Mouse (Mus musculus): ENCODE measurements around the gene Nmral1. TPM values are rescaled to one million over a fixed set of nuclear protein-coding genes. Genes with fewer than 3 reads are reported as not detected.

Nmral1 gene
- polyA plus RNA-seq, 2 experiments: 70.9 to 71.5 TPM

GRCm38 (mm10) chr16:4726528-4727128 is 7.5 kb upstream of the Nmral1 start:
- Histone ChIP-seq H3K4me2 (replicated peaks; ENCODE audit: low read depth, low read length, severe bottlenecking) (peak overlapping the region; percentile 79), H3K4me1 (ENCODE audit: control insufficient read depth, insufficient read depth, low read length) (peaks cover 10% of the 10 kb centered on the region; the same call in 1 of the 2 replicates), H3K27ac (replicated peaks; ENCODE audit: low read depth, low read length) (peak overlapping the region; percentile 77), H3K9me3 (ENCODE audit: control insufficient read depth, low read length) (no peaks in the 10 kb centered on the region), H3K9ac (ENCODE audit: low read depth, low read length, severe bottlenecking) (peak overlapping the region; percentile 91), H3K36me3 (ENCODE audit: control insufficient read depth, insufficient read depth, low read length) (no peaks in the 10 kb centered on the region), H3K27me3 (ENCODE audit: control insufficient read depth, insufficient read depth, low read length) (no peaks in the 10 kb centered on the region), H3K4me3 (replicated peaks; ENCODE audit: low read length) (peak overlapping the region; percentile 97)
- WGBS: under 1% methylated on average over 39 of the region's 40 CpGs
- ATAC-seq (ENCODE audit: low FRiP score, low read depth) (peak; percentile 83), DNase-seq (ENCODE audit: low spot score) (peak; percentile 10)
- no peak for TF ChIP-seq POLR2A (IDR thresholded peaks at IDR 0.05; ENCODE audit: borderline replicate concordance, extremely low read depth, insufficient read depth, insufficient read length)

GRCm38 (mm10) chr16:4725780-4726527 is 6.8 kb upstream of the Nmral1 start, which contains the start of gene Hmox2:
TSS of gene Hmox2 (plus strand) at chr16:4726361.
- TF ChIP-seq POLR2A (IDR thresholded peaks at IDR 0.05; ENCODE audit: borderline replicate concordance, extremely low read depth, insufficient read depth, insufficient read length): peak; percentile 84; the same call in 1 of the 2 replicates
- DNase-seq (ENCODE audit: low spot score) (peak; percentile 91), ATAC-seq (ENCODE audit: low FRiP score, low read depth) (peak; percentile 95)
- whole genome bisulfite sequencing: 4% methylated on average over 35 of the region's 35 CpGs
- peak within 1 kb of the TSS; percentile 97 for H3K4me3 ChIP-seq (replicated peaks; ENCODE audit: low read length)
- H3K4me2 ChIP-seq (replicated peaks; ENCODE audit: low read depth, low read length, severe bottlenecking): peak within 1 kb of the TSS; percentile 79
- no peaks in the 10 kb centered on the region for H3K27me3 ChIP-seq (ENCODE audit: control insufficient read depth, insufficient read depth, low read length)
- H3K9me3 ChIP-seq (ENCODE audit: control insufficient read depth, low read length): no peaks in the 10 kb centered on the region
- H3K9ac ChIP-seq (ENCODE audit: low read depth, low read length, severe bottlenecking): peak within 1 kb of the TSS; percentile 91
- H3K4me1 ChIP-seq (ENCODE audit: control insufficient read depth, insufficient read depth, low read length): peaks cover 7% of the 10 kb centered on the region; the same call in 1 of the 2 replicates
- H3K36me3 ChIP-seq (ENCODE audit: control insufficient read depth, insufficient read depth, low read length): no peaks in the 10 kb centered on the region
- H3K27ac ChIP-seq (replicated peaks; ENCODE audit: low read depth, low read length): peak within 1 kb of the TSS; percentile 77

DNA sequence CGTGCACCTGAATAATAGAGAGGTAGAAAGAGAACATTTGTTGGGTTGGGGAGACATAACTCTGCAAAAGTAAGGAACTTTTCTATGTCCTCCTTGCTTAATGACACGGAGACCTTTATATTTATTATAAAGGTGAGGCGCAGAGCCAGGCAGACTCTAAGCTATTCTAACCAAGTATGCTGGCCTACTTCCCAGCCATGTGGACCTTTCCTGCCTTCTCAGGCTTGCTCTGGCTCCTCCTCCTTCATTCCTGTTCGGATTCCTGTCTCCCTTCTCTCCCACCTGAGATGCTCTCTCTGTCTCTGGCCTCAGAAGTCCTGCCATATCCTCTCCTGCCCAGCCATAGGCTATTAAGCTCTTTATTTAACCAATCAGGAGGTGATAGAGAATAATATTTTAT is 6.1 kb upstream of the Nmral1 start:
- no peak for TF ChIP-seq POLR2A (IDR thresholded peaks at IDR 0.05; ENCODE audit: borderline replicate concordance, extremely low read depth, insufficient read depth, insufficient read length)
- 68% methylated on average over 4 of the region's 4 CpGs for WGBS

GRCm38 (mm10) chr16:4722915-4723209 is 3.7 kb upstream of the Nmral1 start:
- Histone ChIP-seq H3K4me3 (replicated peaks; ENCODE audit: low read length) (no peak overlapping the region), H3K4me1 (ENCODE audit: control insufficient read depth, insufficient read depth, low read length) (peaks cover 7% of the 10 kb centered on the region; the same call in 1 of the 2 replicates), H3K27me3 (ENCODE audit: control insufficient read depth, insufficient read depth, low read length) (no peaks in the 10 kb centered on the region), H3K9ac (ENCODE audit: low read depth, low read length, severe bottlenecking) (no peak overlapping the region), H3K27ac (replicated peaks; ENCODE audit: low read depth, low read length) (no peak overlapping the region), H3K4me2 (replicated peaks; ENCODE audit: low read depth, low read length, severe bottlenecking) (no peak overlapping the region), H3K9me3 (ENCODE audit: control insufficient read depth, low read length) (no peaks in the 10 kb centered on the region), H3K36me3 (ENCODE audit: control insufficient read depth, insufficient read depth, low read length) (no peaks in the 10 kb centered on the region)
- DNase-seq (ENCODE audit: low spot score): no peak
- 67% methylated on average over 3 of the region's 3 CpGs for WGBS
- ATAC-seq (ENCODE audit: low FRiP score, low read depth): no peak
- TF ChIP-seq POLR2A (IDR thresholded peaks at IDR 0.05; ENCODE audit: borderline replicate concordance, extremely low read depth, insufficient read depth, insufficient read length): no peak

More for the DNA sequence above, 6.1 kb upstream of the Nmral1 start:
- no peak overlapping the region for H3K4me3 ChIP-seq (replicated peaks; ENCODE audit: low read length)
- no peak overlapping the region for H3K4me2 ChIP-seq (replicated peaks; ENCODE audit: low read depth, low read length, severe bottlenecking)
- no peaks in the 10 kb centered on the region for H3K36me3 ChIP-seq (ENCODE audit: control insufficient read depth, insufficient read depth, low read length)
- peaks cover 7% of the 10 kb centered on the region; the same call in 1 of the 2 replicates for H3K4me1 ChIP-seq (ENCODE audit: control insufficient read depth, insufficient read depth, low read length)
- 0 out of 2 replicates have a peak overlapping the region, but pooled peaks have one; percentile 77 for H3K27ac ChIP-seq (replicated peaks; ENCODE audit: low read depth, low read length)
- no peak for ATAC-seq (ENCODE audit: low FRiP score, low read depth)
- H3K27me3 ChIP-seq (ENCODE audit: control insufficient read depth, insufficient read depth, low read length): no peaks in the 10 kb centered on the region
- no peak for DNase-seq (ENCODE audit: low spot score)
- H3K9me3 ChIP-seq (ENCODE audit: control insufficient read depth, low read length): no peaks in the 10 kb centered on the region
- H3K9ac ChIP-seq (ENCODE audit: low read depth, low read length, severe bottlenecking): no peak overlapping the region

GRCm38 (mm10) chr16:4722128-4722914 is 3.2 kb upstream of the Nmral1 start:
- no peaks in the 10 kb centered on the region for H3K9me3 ChIP-seq (ENCODE audit: control insufficient read depth, low read length)
- H3K27ac ChIP-seq (replicated peaks; ENCODE audit: low read depth, low read length): no peak overlapping the region
- H3K4me3 ChIP-seq (replicated peaks; ENCODE audit: low read length): no peak overlapping the region
- 78% methylated on average over 7 of the region's 7 CpGs for WGBS
- H3K4me1 ChIP-seq (ENCODE audit: control insufficient read depth, insufficient read depth, low read length): peaks cover 9% of the 10 kb centered on the region; the same call in 1 of the 2 replicates
- ATAC-seq (ENCODE audit: low FRiP score, low read depth): no peak
- no peak overlapping the region for H3K4me2 ChIP-seq (replicated peaks; ENCODE audit: low read depth, low read length, severe bottlenecking)
- no peaks in the 10 kb centered on the region for H3K27me3 ChIP-seq (ENCODE audit: control insufficient read depth, insufficient read depth, low read length)
- no peak for DNase-seq (ENCODE audit: low spot score)
- TF ChIP-seq POLR2A (IDR thresholded peaks at IDR 0.05; ENCODE audit: borderline replicate concordance, extremely low read depth, insufficient read depth, insufficient read length): no peak
- H3K36me3 ChIP-seq (ENCODE audit: control insufficient read depth, insufficient read depth, low read length): no peaks in the 10 kb centered on the region
- H3K9ac ChIP-seq (ENCODE audit: low read depth, low read length, severe bottlenecking): no peak overlapping the region
